Mouse (Mus musculus) adrenal gland, postnatal 36 days (tissue): ENCODE data around the gene Cfd. TPM values are rescaled to one million over a fixed set of nuclear protein-coding genes. Genes with fewer than 3 reads are reported as not detected.

ENCODE experiments used
- DNase-seq, 2 experiments: peaks; one replicate each; pipeline ENCODE4 v3.0.0; 2021; ENCODE audit warnings: mixed read lengths in 1 of 2
- total RNA-seq, 2 experiments: library from RNA; stranded (reverse); gene quantifications; 2 replicates each; pipeline ENCODE4 v1.2.3; 2021

Gene Cfd
- total RNA-seq, 2 experiments from 2014 or later = 1,484 to 1,596 TPM

GRCm38 (mm10) chr10:79884938-79885337 is 5.7 kb upstream of the Cfd start:
- DNase-seq = peak; percentile 53 to 70

- no peak for DNase-seq
Observed at GRCm38 (mm10) chr10:79886054-79886453, 4.6 kb upstream of the Cfd start, which contains the start of gene Elane. Elane (plus strand) TSS chr10:79886247.

- no peak for DNase-seq
Observed at GRCm38 (mm10) chr10:79886611-79887010, 4.0 kb upstream of the Cfd start.

- DNase-seq = peak; percentile 51 to 71
Observed at GRCm38 (mm10) chr10:79889386-79889785, 1.3 kb upstream of the Cfd start.

GRCm38 (mm10) chr10:79892451-79893118 is 1.9 kb downstream of the Cfd start:
- DNase-seq = peak; percentile 83 to 87

- DNase-seq = no peak
Observed at GRCm38 (mm10) chr10:79896306-79896705, 5.7 kb downstream of the Cfd start.

GRCm38 (mm10) chr10:79896814-79897213 is 6.2 kb downstream of the Cfd start:
- DNase-seq = no peak

GRCm38 (mm10) chr10:79897316-79898245 is 6.9 kb downstream of the Cfd start:
- DNase-seq = peak in 1 of 2 experiments; percentile 56

- no peak for DNase-seq
Observed at GRCm38 (mm10) chr10:79900951-79901410, 10.3 kb downstream of the Cfd start.

GRCm38 (mm10) chr10:79906712-79907111 is 16.1 kb downstream of the Cfd start:
- DNase-seq = no peak

GRCm38 (mm10) chr10:79907415-79907814 is 16.8 kb downstream of the Cfd start:
- no peak for DNase-seq

GRCm38 (mm10) chr10:79908167-79909091 is 17.8 kb downstream of the Cfd start, which contains the start of gene Med16:
Med16 (minus strand) TSS chr10:79908923.
- peak; percentile 96 to 99 for DNase-seq

- peak in 1 of 2 experiments; percentile 35 for DNase-seq
Observed at GRCm38 (mm10) chr10:79909092-79909922, 18.7 kb downstream of the Cfd start.

- DNase-seq = no peak
Observed at GRCm38 (mm10) chr10:79910556-79910955, 19.9 kb downstream of the Cfd start, which contains the start of gene Gm26602. Gm26602 (plus strand) TSS chr10:79910856.

GRCm38 (mm10) chr10:79912412-79912811 is 21.8 kb downstream of the Cfd start:
- DNase-seq = no peak

- no peak for DNase-seq
Observed at GRCm38 (mm10) chr10:79914131-79914947, 23.7 kb downstream of the Cfd start.

GRCm38 (mm10) chr10:79914948-79915596 is 24.4 kb downstream of the Cfd start:
- DNase-seq = no peak

GRCm38 (mm10) chr10:79916081-79916480 is 25.4 kb downstream of the Cfd start:
- no peak for DNase-seq
